Mouse (Mus musculus): ENCODE measurements around the gene Gm3893. TPM values are rescaled to one million over a fixed set of nuclear protein-coding genes. Genes with fewer than 3 reads are reported as not detected.

Gm3893 gene
- polyA plus RNA-seq (2017; shearing (Covaris generic)): not detected

GRCm38 (mm10) chr4:42090907-42091306 is at the start of gene Gm3893:
Gm3893 (plus strand) TSS chr4:42091207.

GRCm38 (mm10) chr4:42114517-42114916 is 23.5 kb downstream of the Gm3893 start, which contains the start of gene Gm13304:
Gm13304 (plus strand) TSS chr4:42114817.

Other genes with a start within 250 kb of the Gm3893 start
- not detected for gene Gm21541, start 187.6 kb upstream of the Gm3893 start, polyA plus RNA-seq (2017; shearing (Covaris generic))
- gene Gm20878, start 149.6 kb upstream of the Gm3893 start, polyA plus RNA-seq (2017; shearing (Covaris generic)): 1 to 10 TPM in 1 of 2 experiments, under 1 TPM in 1; 0.72 to 1.6 TPM
- not detected for gene Fam205a4, start 125.1 kb upstream of the Gm3893 start, polyA plus RNA-seq (2017; shearing (Covaris generic))
- not detected for gene Gm21093, start 56.5 kb upstream of the Gm3893 start, polyA plus RNA-seq (2017; shearing (Covaris generic))
- under 1 TPM in 1 of 2 experiments, not detected in 1; 0.49 TPM for gene Gm13304, start 23.6 kb downstream of the Gm3893 start, polyA plus RNA-seq (2017; shearing (Covaris generic))
- not detected for gene Gm13306, start 62.2 kb downstream of the Gm3893 start, polyA plus RNA-seq (2017; shearing (Covaris generic))
- gene Gm13305, start 77.4 kb downstream of the Gm3893 start, polyA plus RNA-seq (2017; shearing (Covaris generic)): not detected
- gene Gm10600, start 149.4 kb downstream of the Gm3893 start, polyA plus RNA-seq (2017; shearing (Covaris generic)): not detected
- gene Ccl21b, start 164.6 kb downstream of the Gm3893 start, polyA plus RNA-seq (2017; shearing (Covaris generic)): not detected
- gene Gm21953, start 203.1 kb downstream of the Gm3893 start, polyA plus RNA-seq (2017; shearing (Covaris generic)): 1 to 10 TPM in 1 of 2 experiments, not detected in 1; 1.0 TPM
- gene Fam205a3, start 227.1 kb downstream of the Gm3893 start, polyA plus RNA-seq (2017; shearing (Covaris generic)): not detected